Mouse (Mus musculus) CH12.LX (cell line): ENCODE measurements at regions not wholly inside any gene's neighbourhood (a gene's known extent, or its start where the extent isn't known, plus 50 kb on each side); places are given as distances from the start of the nearest gene placed in this dataset.

ENCODE experiments used
- CTCF ChIP-seq, 2 experiments: IDR thresholded peaks in 1 of 2; conservative IDR thresholded peaks in 1 of 2; 2 replicates each; pipeline ENCODE4 v1.5.1; 2011 to 2012; ENCODE audit warnings: low read depth in 2 of 2, low read length in 2 of 2, improper control_type of control experiment in 1 of 2, inconsistent platforms in 1 of 2, mild to moderate bottlenecking in 1 of 2, moderate library complexity in 1 of 2
- E2F4 ChIP-seq: IDR thresholded peaks from 2 replicates; pipeline ENCODE4 v1.6.1; 2011; ENCODE audit warnings: low read depth, low read length, improper control_type of control experiment; ENCODE audit not compliant: insufficient replicate concordance
- JUND ChIP-seq: conservative IDR thresholded peaks from 2 replicates; pipeline ENCODE4 v1.6.1; 2011; ENCODE audit warnings: low read depth, low read length, improper control_type of control experiment
- POLR2A ChIP-seq: IDR thresholded peaks from 2 replicates; pipeline ENCODE4 v1.6.1; 2011; ENCODE audit warnings: low read depth, mild to moderate bottlenecking, improper control_type of control experiment, low read length
- UBTF ChIP-seq: IDR thresholded peaks from 2 replicates; pipeline ENCODE4 v1.6.1; 2012; ENCODE audit warnings: low read depth, mild to moderate bottlenecking, inconsistent platforms, low read length, improper control_type of control experiment, moderate library complexity

GRCm38 (mm10) chr8:34449391-34450044 lies 338.0 kb upstream of the Gm10131 start:
- no peak for TF ChIP-seq E2F4
- no peak for TF ChIP-seq CTCF (conservative IDR thresholded peaks at IDR 0.05 in 1 of 2, IDR thresholded peaks at IDR 0.05 in 1 of 2; ENCODE audit: low read depth in 2 of 2, low read length in 2 of 2)
- no peak for TF ChIP-seq JUND
- no peak for TF ChIP-seq POLR2A
- TF ChIP-seq UBTF = no peak
